In the genomic region with DNA sequence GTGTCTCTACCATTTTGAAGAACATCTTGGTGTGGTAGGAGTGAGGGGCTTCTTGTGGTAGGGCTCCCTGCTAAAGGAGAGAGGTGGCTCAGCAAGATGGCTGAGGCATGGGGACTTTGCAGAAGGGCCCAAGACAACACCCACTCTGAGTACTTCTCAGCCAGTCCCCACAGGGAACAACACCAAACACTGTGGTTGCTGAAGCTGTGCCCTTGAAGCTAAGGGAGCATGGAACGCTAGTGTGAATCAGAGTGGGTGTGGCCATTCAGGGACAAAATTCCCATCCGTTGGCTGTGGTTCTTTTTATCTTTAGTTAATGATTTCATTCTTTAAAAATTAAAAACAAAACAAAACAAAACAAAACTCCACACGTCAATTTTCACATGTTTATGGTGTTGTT, we compare ENCODE assay signal across 26 mouse cellular contexts. TPM values are rescaled to one million over a fixed set of nuclear protein-coding genes. Genes with fewer than 3 reads are reported as not detected.
DNase-seq lines count a peak whose midpoint lies in the region; ATAC-seq and TF ChIP-seq lines count a peak whose summit lies in the region.
"Had no signal": no experiment of that assay in that cellular context is flagged by ENCODE, and none has a peak within 500 bp of the region (broad histone marks: within the 10 kb centered on the region; RNA-seq: fewer than 3 reads in every experiment).

No protein-coding gene starts in this region.

- H3K9me3 ChIP-seq in midbrain, postnatal 0 days (ENCODE audit: low read length) = no peaks in the 10 kb centered on the region
- no peaks in the 10 kb centered on the region for H3K9me3 ChIP-seq in hindbrain, embryonic 16.5 days (ENCODE audit: control insufficient read depth, low read length)
- H3K9me3 ChIP-seq: forebrain, embryonic 13.5 days; heart, embryonic 15.5 days; intestine, embryonic 15.5 days; liver, embryonic 13.5 days; midbrain, embryonic 10.5 days; midbrain, embryonic 15.5 days; neural tube, embryonic 12.5 days; stomach, embryonic 15.5 days had no signal

- no peaks in the 10 kb centered on the region for H3K27me3 ChIP-seq in midbrain, postnatal 0 days (ENCODE audit: insufficient read depth, low read length)
- H3K27me3 ChIP-seq in hindbrain, embryonic 16.5 days (replicated peaks; ENCODE audit: control insufficient read depth, insufficient read depth, low read length) = no peaks in the 10 kb centered on the region
- H3K27me3 ChIP-seq: forebrain, embryonic 13.5 days; heart, embryonic 15.5 days; intestine, embryonic 15.5 days; liver, embryonic 13.5 days; midbrain, embryonic 15.5 days; neural tube, embryonic 12.5 days; stomach, embryonic 15.5 days had no signal

- H3K4me1 ChIP-seq in midbrain, postnatal 0 days (ENCODE audit: insufficient read depth, low read length) = peaks cover 9% of the 10 kb centered on the region; the same call in 1 of the 2 replicates
- peaks cover 18% of the 10 kb centered on the region for H3K4me1 ChIP-seq in hindbrain, embryonic 16.5 days (ENCODE audit: control insufficient read depth, insufficient read depth, low read depth, low read length)
- H3K4me1 ChIP-seq: intestine, embryonic 15.5 days had no signal

- H3K27ac ChIP-seq in midbrain, postnatal 0 days (ENCODE audit: low read depth, low read length) = no peak overlapping the region
- H3K27ac ChIP-seq in hindbrain, embryonic 16.5 days (ENCODE audit: low read depth, low read length) = no peak overlapping the region
- H3K27ac ChIP-seq: forebrain, embryonic 13.5 days; heart, embryonic 15.5 days; hindbrain, postnatal 0 days; intestine, embryonic 15.5 days; liver, embryonic 13.5 days; midbrain, embryonic 10.5 days; midbrain, embryonic 15.5 days; neural tube, embryonic 12.5 days; stomach, embryonic 15.5 days had no signal

- H3K36me3 ChIP-seq in midbrain, postnatal 0 days (ENCODE audit: insufficient read depth, low read length) = no peaks in the 10 kb centered on the region
- no peaks in the 10 kb centered on the region for H3K36me3 ChIP-seq in hindbrain, embryonic 16.5 days (ENCODE audit: control insufficient read depth, insufficient read depth, low read length)
- H3K36me3 ChIP-seq: heart, embryonic 15.5 days; intestine, embryonic 15.5 days; liver, embryonic 13.5 days; midbrain, embryonic 15.5 days; stomach, embryonic 15.5 days had no signal

- ATAC-seq in midbrain, postnatal 0 days (ENCODE audit: low FRiP score) = no peak
- ATAC-seq in hindbrain, embryonic 16.5 days = no peak
- ATAC-seq: forebrain, embryonic 13.5 days; hindbrain, postnatal 0 days; intestine, embryonic 15.5 days; midbrain, embryonic 15.5 days had no signal

- no peak overlapping the region for H3K4me2 ChIP-seq in midbrain, postnatal 0 days (ENCODE audit: low read depth, low read length, poor library complexity, severe bottlenecking)
- H3K4me2 ChIP-seq in hindbrain, embryonic 16.5 days (ENCODE audit: low read length) = no peak overlapping the region
- H3K4me2 ChIP-seq: forebrain, embryonic 13.5 days; heart, embryonic 15.5 days; intestine, embryonic 15.5 days; liver, embryonic 13.5 days; midbrain, embryonic 15.5 days; neural tube, embryonic 12.5 days; stomach, embryonic 15.5 days had no signal

- TF ChIP-seq CTCF in midbrain, postnatal 0 days (IDR thresholded peaks at IDR 0.05) = no peak

- WGBS in midbrain, postnatal 0 days = 76% methylated on average over 3 of the region's 3 CpGs
- WGBS in hindbrain, embryonic 16.5 days = 80% methylated on average over 3 of the region's 3 CpGs

- no peak overlapping the region for H3K9ac ChIP-seq in midbrain, postnatal 0 days (replicated peaks; ENCODE audit: low read length, poor library complexity, severe bottlenecking)
- no peak overlapping the region for H3K9ac ChIP-seq in hindbrain, embryonic 16.5 days (ENCODE audit: low read depth, low read length)
- H3K9ac ChIP-seq: forebrain, embryonic 13.5 days; heart, embryonic 15.5 days; intestine, embryonic 15.5 days; liver, embryonic 13.5 days; midbrain, embryonic 15.5 days; neural tube, embryonic 12.5 days; stomach, embryonic 15.5 days had no signal

- H3K4me3 ChIP-seq in midbrain, postnatal 0 days (ENCODE audit: low read depth, low read length) = no peak overlapping the region
- no peak overlapping the region for H3K4me3 ChIP-seq in hindbrain, embryonic 16.5 days (ENCODE audit: low read length)
- H3K4me3 ChIP-seq: forebrain, embryonic 13.5 days; heart, embryonic 15.5 days; intestine, embryonic 15.5 days; liver, embryonic 13.5 days; midbrain, embryonic 10.5 days; midbrain, embryonic 15.5 days; neural tube, embryonic 12.5 days; stomach, embryonic 15.5 days had no signal

- DNase-seq in adrenal gland, adult (ENCODE audit: inconsistent age in 2 of 2, low spot score in 1 of 2) = peak; percentile 76 to 91
- no peak for DNase-seq in adrenal gland, postnatal 4 days (ENCODE audit: low spot score in 2 of 2)
- peak; percentile 57 for DNase-seq in ES-CJ7 (ENCODE audit: low read depth, low spot score)
- DNase-seq in adrenal gland, adult 2 months = peak; percentile 84
- DNase-seq in adrenal gland, postnatal 36 days = peak; percentile 73
- no peak for DNase-seq in midbrain, postnatal 0 days (ENCODE audit: low spot score)
- no peak for DNase-seq in cerebellum, postnatal 4 days (ENCODE audit: low spot score in 2 of 2)
- DNase-seq: cerebellum, adult 2 months; cerebellum, postnatal 14 days; gastrocnemius, postnatal 14 days; kidney, adult 2 months; kidney, postnatal 36 days; layer of hippocampus, postnatal 36 days; left cerebral cortex, postnatal 4 days; liver, embryonic 13.5 days; lung, adult 18-20 months; right cerebral cortex, postnatal 14 days had no signal

RNA-seq across cellular contexts. Expression of a gene that starts 22.8 kb away (rescaled TPM):
- 10 to 100 TPM; 39.3 to 40.5 TPM for total RNA-seq in adrenal gland, postnatal 4 days (2021)
- 10 to 100 TPM; 47.3 to 67.5 TPM for total RNA-seq in adrenal gland, adult 2 months (2021)
- polyA plus RNA-seq in adrenal gland, adult 2 months (2012; rRNA removed) = 32.3 and 40.3 TPM in 2 replicates
- total RNA-seq in adrenal gland, postnatal 36 days (2021) = 10 to 100 TPM; 54.6 to 82.7 TPM
- total RNA-seq in midbrain, postnatal 0 days (2014; rRNA removed) = 156 and 165 TPM in 2 replicates
- polyA plus RNA-seq in midbrain, postnatal 0 days (2015; fragmentation: Nextera tagmentation; extraction: Ambion mirVana) = 97.8 and 99.4 TPM in 2 replicates
- polyA plus RNA-seq in hindbrain, embryonic 16.5 days (2015; fragmentation: Nextera tagmentation; extraction: Ambion mirVana) = 86.9 and 93.7 TPM in 2 replicates

Comparison
In these comparisons a context has a peak if more than half of its experiments do, and no peak if none do; other contexts are left out.
1. DNase-seq: peak in adrenal gland, adult (2 of 2), ES-CJ7 (single experiment), adrenal gland, adult 2 months (single experiment) and adrenal gland, postnatal 36 days (2 of 2); none in adrenal gland, postnatal 4 days (0 of 2), midbrain, postnatal 0 days (single experiment) and cerebellum, postnatal 4 days (0 of 2).